Mouse (Mus musculus) hindbrain, embryonic 14.5 days (tissue): Measurements from ENCODE around the gene Nckap1l. TPM values are rescaled to one million over a fixed set of nuclear protein-coding genes. Genes with fewer than 3 reads are reported as not detected.

Experiments used
- ATAC-seq: fragments of 200-750 bp; cut with Nextera tagmentation; 2 replicates; pipeline ENCODE4 v1.8.0; 2017; ENCODE audit warnings: moderate number of reproducible peaks, mild to moderate bottlenecking, moderate TSS enrichment, moderate library complexity; ENCODE audit not compliant: low FRiP score
- DNase-seq: peaks from one replicate; pipeline ENCODE4 v3.0.0-alpha.2; 2015; ENCODE audit warnings: low spot score
- H3K27ac ChIP-seq: fragments of 300-500 bp; sonication (generic); 2 replicates; pipeline ENCODE4 v1.5.1; 2014; ENCODE audit warnings: mild to moderate bottlenecking, moderate library complexity
- H3K27me3 ChIP-seq: fragments of 300-500 bp; sonication (generic); 2 replicates; pipeline ENCODE4 v1.6.1; 2014; ENCODE audit warnings: mild to moderate bottlenecking, low read length, mixed read lengths; ENCODE audit not compliant: control insufficient read depth, insufficient read depth
- H3K36me3 ChIP-seq: fragments of 300-500 bp; sonication (generic); replicated peaks from 2 replicates; pipeline ENCODE4 v1.6.1; 2014; ENCODE audit not compliant: control insufficient read depth, insufficient read depth
- H3K4me1 ChIP-seq: fragments of 300-500 bp; sonication (generic); replicated peaks from 2 replicates; pipeline ENCODE4 v1.6.1; 2014; ENCODE audit warnings: antibody characterized with exemption, low read length, mixed read lengths; ENCODE audit not compliant: control insufficient read depth, insufficient read depth
- H3K4me2 ChIP-seq: fragments of 300-500 bp; sonication (generic); replicated peaks from 2 replicates; pipeline ENCODE4 v1.6.1; 2014; ENCODE audit warnings: mild to moderate bottlenecking, moderate library complexity
- H3K4me3 ChIP-seq: fragments of 300-500 bp; sonication (generic); replicated peaks from 2 replicates; pipeline ENCODE4 v1.5.1; 2014; ENCODE audit warnings: mild to moderate bottlenecking, low read length
- H3K9ac ChIP-seq: fragments of 300-500 bp; sonication (generic); 2 replicates; pipeline ENCODE4 v1.6.1; 2014
- H3K9me3 ChIP-seq: fragments of 300-500 bp; sonication (generic); 2 replicates; pipeline ENCODE4 v1.6.1; 2016; ENCODE audit warnings: low read length; ENCODE audit not compliant: control insufficient read depth
- WGBS: fragments of 180-500 bp; shearing (Covaris S2); extraction: QIAGEN DNeasy Blood & Tissue Kit; methylation state at CpG from one replicate; pipeline ENCODE4 v1.1.7; 2014; 5-methylcytosine and 5-hydroxymethylcytosine counted together
- polyA plus RNA-seq: library from polyadenylated mRNA; unstranded; fragments of >200 nt; fragmentation: Nextera tagmentation; extraction: Ambion mirVana; gene quantifications from 2 replicates; pipeline ENCODE4 v1.2.1, GENCODE M21; 2014

Nckap1l gene
- polyA plus RNA-seq, 1 experiment from 2014 or later, result 2.0 TPM

GRCm38 (mm10) chr15:103513621-103514031, 60.0 kb downstream of the Nckap1l start:
- 6% methylated on average over 7 of the region's 7 CpGs for WGBS
- no peaks in the 10 kb centered on the region for H3K9me3 ChIP-seq
- peak; percentile 47 for DNase-seq
- H3K4me3 ChIP-seq, result 0 out of 2 replicates have a peak overlapping the region, but pooled peaks have one; percentile 32
- H3K4me2 ChIP-seq, result peak overlapping the region; percentile 58
- peak overlapping the region; percentile 59; the same call in 1 of the 2 replicates for H3K9ac ChIP-seq
- H3K4me1 ChIP-seq, result peaks cover 62% of the 10 kb centered on the region
- H3K27me3 ChIP-seq, result no peaks in the 10 kb centered on the region
- ATAC-seq, result peak; percentile 44
- H3K27ac ChIP-seq, result peak overlapping the region; percentile 86
- H3K36me3 ChIP-seq, result no peaks in the 10 kb centered on the region

- Histone ChIP-seq H3K4me3 (peak overlapping the region; percentile 32), H3K27ac (peak overlapping the region; percentile 86), H3K4me1 (peaks cover 63% of the 10 kb centered on the region), H3K27me3 (no peaks in the 10 kb centered on the region), H3K9me3 (no peaks in the 10 kb centered on the region), H3K4me2 (peak overlapping the region; percentile 58), H3K36me3 (no peaks in the 10 kb centered on the region), H3K9ac (peak overlapping the region; percentile 59)
- WGBS, result 2% methylated on average over 10 of the region's 10 CpGs
- peak; percentile 93 for DNase-seq
- ATAC-seq, result peak; percentile 90
Observed at GRCm38 (mm10) chr15:103514119-103514518, 60.5 kb downstream of the Nckap1l start.

- Histone ChIP-seq H3K36me3 (no peaks in the 10 kb centered on the region), H3K9ac (peak overlapping the region; percentile 59)
Observed at GRCm38 (mm10) chr15:103514914-103515313, 61.3 kb downstream of the Nckap1l start.

DNA sequence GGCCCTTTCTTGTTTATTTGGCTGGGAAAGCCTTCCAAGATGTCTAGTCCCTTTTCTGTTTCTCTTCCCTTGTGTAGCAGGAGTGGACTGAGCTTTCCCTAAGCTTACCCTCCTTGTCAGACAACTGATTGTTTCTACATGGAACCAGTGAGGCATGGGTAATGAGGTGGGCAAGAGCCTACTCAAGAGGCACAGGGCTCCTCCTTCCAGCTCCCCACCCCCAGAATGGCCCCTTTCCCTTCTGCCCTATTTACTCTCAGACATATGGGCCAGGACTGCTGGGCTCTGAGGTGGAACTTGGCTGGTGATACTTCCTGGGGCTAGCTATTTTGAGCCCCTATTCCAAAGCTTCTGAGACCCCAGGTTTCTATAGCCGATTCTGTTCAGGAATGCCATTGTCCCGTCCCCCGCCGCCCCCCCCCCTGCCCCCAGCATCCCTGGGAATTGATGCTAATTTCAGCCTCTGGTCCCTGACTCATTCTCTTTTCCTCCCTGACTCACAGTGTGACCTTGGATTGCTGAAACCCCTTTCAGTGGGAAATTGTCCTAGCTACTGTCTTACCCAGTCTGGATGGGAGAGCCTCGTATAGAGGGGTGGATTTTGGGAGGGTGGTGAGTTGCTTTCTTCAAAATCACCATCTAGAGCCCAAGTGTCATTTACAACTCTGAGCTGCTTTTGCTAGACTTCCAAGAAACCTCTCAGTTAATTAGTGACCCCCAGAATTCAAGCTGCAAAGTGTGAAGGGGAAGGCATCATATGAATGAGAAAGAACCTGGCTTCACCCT, 65.2 kb downstream of the Nckap1l start:
- Histone ChIP-seq H3K9ac (0 out of 2 replicates have a peak overlapping the region, but pooled peaks have one; percentile 24), H3K27me3 (no peaks in the 10 kb centered on the region), H3K27ac (peak overlapping the region; percentile 93), H3K4me1 (peaks cover 68% of the 10 kb centered on the region), H3K4me2 (peak overlapping the region; percentile 35; the same call in 1 of the 2 replicates), H3K4me3 (no peak overlapping the region), H3K9me3 (no peaks in the 10 kb centered on the region), H3K36me3 (peaks cover 18% of the 10 kb centered on the region)
- 2% methylated on average over 5 of the region's 5 CpGs for WGBS
- peak; percentile 73 for ATAC-seq
- peak; percentile 69 for DNase-seq

More at GRCm38 (mm10) chr15:103514914-103515313, 61.3 kb downstream of the Nckap1l start:
- no peaks in the 10 kb centered on the region for H3K9me3 ChIP-seq
- peak overlapping the region; percentile 86 for H3K27ac ChIP-seq
- H3K27me3 ChIP-seq, result no peaks in the 10 kb centered on the region
- H3K4me1 ChIP-seq, result peaks cover 63% of the 10 kb centered on the region
- 43% methylated on average over 3 of the region's 3 CpGs for WGBS
- peak overlapping the region; percentile 58 for H3K4me2 ChIP-seq
- DNase-seq, result no peak
- H3K4me3 ChIP-seq, result peak overlapping the region; percentile 32; the same call in 1 of the 2 replicates
- no peak for ATAC-seq

DNA sequence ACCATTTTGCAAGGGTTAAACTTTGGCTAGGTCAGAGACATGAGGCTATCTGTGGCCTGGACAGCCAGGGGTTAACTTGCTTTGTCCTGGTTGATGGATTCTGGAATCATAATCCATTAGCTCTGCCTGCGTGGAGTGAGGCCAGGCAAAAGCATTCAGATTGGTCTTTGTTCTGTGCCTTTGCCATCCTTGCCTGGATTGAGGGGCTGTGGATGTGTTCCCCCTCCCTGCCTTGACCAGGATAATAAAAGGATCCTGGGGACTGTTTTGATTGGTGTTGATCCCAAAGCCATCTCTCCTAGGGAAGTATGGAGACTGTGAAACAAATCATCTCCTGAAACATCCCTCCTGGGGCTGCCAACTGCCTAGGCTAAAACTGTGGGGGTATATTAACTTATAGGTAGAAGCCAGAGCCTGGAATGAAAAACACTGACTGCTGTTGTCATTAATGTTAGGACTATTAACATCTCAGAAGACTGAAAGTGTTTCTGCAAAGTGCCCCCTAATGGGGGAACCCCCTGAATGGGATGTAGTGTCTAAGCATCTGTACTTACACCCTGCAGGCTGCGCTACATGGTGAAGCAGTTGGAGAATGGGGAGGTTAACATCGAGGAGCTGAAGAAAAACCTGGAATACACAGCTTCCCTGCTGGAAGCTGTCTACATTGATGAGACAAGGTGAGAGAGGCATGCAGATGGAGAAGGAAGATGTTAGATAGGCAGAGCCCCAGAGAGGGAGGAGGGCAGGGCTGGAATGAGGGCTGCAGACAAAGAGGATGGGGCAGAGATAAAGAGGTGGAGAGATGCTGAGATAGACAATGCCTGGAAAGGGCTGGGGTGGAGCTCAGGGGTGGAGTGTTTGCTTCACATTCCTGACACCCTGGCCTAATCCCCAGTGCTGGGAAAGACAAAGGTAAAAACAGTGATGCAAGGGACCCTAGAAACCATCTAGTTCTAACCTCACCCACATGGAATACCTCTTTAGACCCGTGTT, 66.1 kb downstream of the Nckap1l start:
- H3K9me3 ChIP-seq, result no peaks in the 10 kb centered on the region
- H3K9ac ChIP-seq, result peak overlapping the region; percentile 24; the same call in 1 of the 2 replicates
- H3K4me2 ChIP-seq, result peak overlapping the region; percentile 35
- no peak overlapping the region for H3K4me3 ChIP-seq
- peaks cover 61% of the 10 kb centered on the region for H3K4me1 ChIP-seq
- H3K27me3 ChIP-seq, result no peaks in the 10 kb centered on the region
- peak; percentile 77 for ATAC-seq
- peaks cover 27% of the 10 kb centered on the region for H3K36me3 ChIP-seq
- WGBS, result 8% methylated on average over 4 of the region's 4 CpGs
- DNase-seq, result peak; percentile 70
- peak overlapping the region; percentile 93 for H3K27ac ChIP-seq

DNA sequence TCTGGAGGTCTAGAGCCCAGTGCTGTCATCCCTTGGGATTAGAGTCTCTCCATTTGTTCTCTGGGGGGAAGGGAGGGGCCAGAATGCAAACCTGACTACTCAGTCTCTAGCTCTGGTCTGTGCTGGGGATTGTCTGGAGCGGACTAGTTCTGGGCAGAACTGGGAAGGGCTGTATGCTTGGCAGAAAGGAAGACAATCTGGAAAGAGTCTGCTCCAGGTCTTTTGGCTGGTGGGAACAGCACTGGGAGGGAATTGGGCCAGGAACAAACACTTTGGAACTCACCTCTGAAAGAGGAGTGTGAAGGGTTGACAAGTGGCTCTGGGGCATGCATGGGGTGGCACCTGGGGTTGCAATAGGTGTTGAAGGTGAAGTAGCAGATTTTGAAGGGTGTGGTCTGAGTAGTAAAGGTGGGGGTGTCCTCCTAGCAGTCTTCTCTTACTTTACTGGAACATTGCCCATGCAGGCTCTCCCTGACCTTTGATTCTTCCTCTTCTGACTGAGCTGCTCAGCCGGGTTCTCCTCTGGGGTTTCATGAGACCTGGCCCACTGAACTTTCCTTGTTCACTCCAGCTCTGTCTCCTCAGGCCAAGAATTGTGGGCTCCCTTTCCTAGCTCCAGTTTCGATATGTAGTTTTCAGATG, 69.0 kb downstream of the Nckap1l start:
- H3K4me2 ChIP-seq, result no peak overlapping the region
- peaks cover 40% of the 10 kb centered on the region for H3K4me1 ChIP-seq
- ATAC-seq (no peak), DNase-seq (no peak)
- no peaks in the 10 kb centered on the region for H3K9me3 ChIP-seq
- 64% methylated on average over 3 of the region's 3 CpGs for WGBS
- no peak overlapping the region for H3K9ac ChIP-seq
- no peaks in the 10 kb centered on the region for H3K27me3 ChIP-seq
- no peak overlapping the region; the same call in 1 of the 2 replicates for H3K27ac ChIP-seq
- H3K4me3 ChIP-seq, result no peak overlapping the region
- peaks cover 56% of the 10 kb centered on the region for H3K36me3 ChIP-seq

GRCm38 (mm10) chr15:103523156-103523555, 69.6 kb downstream of the Nckap1l start:
- Histone ChIP-seq H3K4me1 (peaks cover 39% of the 10 kb centered on the region), H3K4me2 (no peak overlapping the region), H3K27ac (no peak overlapping the region), H3K9ac (no peak overlapping the region), H3K36me3 (peaks cover 62% of the 10 kb centered on the region), H3K4me3 (no peak overlapping the region), H3K9me3 (no peaks in the 10 kb centered on the region), H3K27me3 (no peaks in the 10 kb centered on the region)
- no peak for ATAC-seq
- 23% methylated on average over 3 of the region's 3 CpGs for WGBS
- no peak for DNase-seq

DNA sequence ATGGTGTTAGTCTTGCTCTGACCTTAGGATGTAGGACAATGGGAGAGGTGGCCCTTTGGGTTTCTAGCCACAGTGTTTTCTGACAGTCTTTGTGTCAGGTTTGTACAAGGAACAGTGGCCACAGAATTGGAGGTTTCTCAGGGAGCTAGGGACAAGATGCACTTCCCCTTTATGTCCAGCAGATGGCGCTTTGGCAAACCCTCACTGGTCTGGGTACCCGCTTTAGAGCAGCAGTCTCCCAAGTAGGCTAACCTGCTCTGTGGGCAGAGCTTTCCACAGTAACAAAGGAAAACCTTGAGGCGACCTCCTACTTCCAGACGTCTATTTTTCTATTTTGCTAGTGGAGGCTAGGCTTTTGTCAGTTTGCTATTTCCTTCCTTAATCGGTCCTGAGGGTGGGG, 76.8 kb downstream of the Nckap1l start:
- DNase-seq (peak; percentile 89), ATAC-seq (peak; percentile 73)
- no peaks in the 10 kb centered on the region for H3K27me3 ChIP-seq
- H3K27ac ChIP-seq, result peak overlapping the region; percentile 71
- H3K4me3 ChIP-seq, result no peak overlapping the region
- H3K9me3 ChIP-seq, result no peaks in the 10 kb centered on the region
- H3K9ac ChIP-seq, result peak overlapping the region; percentile 31; the same call in 1 of the 2 replicates
- no peaks in the 10 kb centered on the region; the same call in 1 of the 2 replicates for H3K4me1 ChIP-seq
- no peak overlapping the region for H3K4me2 ChIP-seq
- WGBS, result 6% methylated on average over 5 of the region's 5 CpGs
- peaks cover 39% of the 10 kb centered on the region for H3K36me3 ChIP-seq
